Mouse (Mus musculus) granulocyte monocyte progenitor cell, adult 5-6 weeks (primary cell): ENCODE results near the gene Adamts7. TPM values are rescaled to one million over a fixed set of nuclear protein-coding genes. Genes with fewer than 3 reads are reported as not detected.

Experiments
- ATAC-seq: replicated peaks from 2 replicates; pipeline ENCODE4 v1.8.0; 2016; ENCODE audit warnings: mild to moderate bottlenecking, moderate TSS enrichment, inconsistent platforms; ENCODE audit not compliant: poor library complexity, severe bottlenecking
- total RNA-seq, 2 experiments: library from RNA; stranded (forward) in 1 of 2; stranded (reverse) in 1 of 2; fragments of 200-712, 200-1000 nt in 1 of 2; fragments of >200 nt in 1 of 2; fragmentation: Nextera tagmentation in 1 of 2; gene quantifications; 2 replicates each; pipeline ENCODE4 v1.2.3; 2014 to 2017

The Adamts7 gene
- total RNA-seq, 2 experiments from 2014 or later, result 0.21 to 2.4 TPM

DNA sequence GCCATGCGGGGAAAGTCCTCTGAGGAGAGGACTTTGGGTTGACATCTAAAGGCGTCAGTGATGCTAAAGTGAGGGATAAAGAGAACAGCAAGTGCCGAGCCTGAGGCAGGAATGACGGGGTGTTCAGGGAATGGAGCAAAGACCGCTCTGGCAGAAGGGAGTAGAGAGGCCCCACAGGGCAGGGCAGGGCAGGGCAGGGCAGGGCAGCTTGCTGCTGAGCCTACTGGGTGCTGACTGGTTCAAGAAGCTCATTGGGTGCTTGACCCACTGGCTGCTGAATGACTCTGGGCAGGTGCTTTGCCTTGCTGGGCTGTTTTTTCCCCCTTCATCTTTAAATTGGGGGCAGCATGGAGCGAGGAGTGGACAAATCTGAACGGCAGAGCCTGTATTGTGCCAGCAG, 33.4 kb downstream of the Adamts7 start:
- no peak for ATAC-seq

DNA sequence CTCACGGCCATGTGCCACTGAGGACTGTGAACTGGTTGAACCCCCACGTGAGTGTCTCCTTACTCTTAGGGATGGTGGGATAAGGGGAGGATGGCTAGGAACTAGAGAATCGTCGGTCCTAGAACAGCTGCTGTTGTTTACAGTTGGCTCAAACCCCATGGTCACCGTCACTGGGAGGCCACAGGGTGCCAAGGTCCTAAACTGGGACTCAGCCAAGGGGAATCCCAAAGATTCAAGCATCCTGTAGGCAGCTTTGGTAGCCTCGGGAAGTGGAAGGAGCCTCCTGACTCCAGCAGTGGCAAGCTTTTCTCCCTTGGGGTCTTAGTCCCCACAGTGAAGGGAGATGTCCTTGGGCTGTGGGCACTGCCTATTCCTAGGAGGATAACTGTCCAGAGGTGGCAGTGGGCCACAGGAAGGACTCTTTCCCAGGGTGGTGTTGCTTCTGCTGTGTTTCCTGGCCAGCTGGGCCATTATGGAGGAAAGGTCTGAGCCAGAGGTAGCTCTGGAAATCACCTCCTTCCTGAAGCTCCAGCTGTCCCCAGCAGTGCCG, 34.3 kb downstream of the Adamts7 start:
- no peak for ATAC-seq

DNA sequence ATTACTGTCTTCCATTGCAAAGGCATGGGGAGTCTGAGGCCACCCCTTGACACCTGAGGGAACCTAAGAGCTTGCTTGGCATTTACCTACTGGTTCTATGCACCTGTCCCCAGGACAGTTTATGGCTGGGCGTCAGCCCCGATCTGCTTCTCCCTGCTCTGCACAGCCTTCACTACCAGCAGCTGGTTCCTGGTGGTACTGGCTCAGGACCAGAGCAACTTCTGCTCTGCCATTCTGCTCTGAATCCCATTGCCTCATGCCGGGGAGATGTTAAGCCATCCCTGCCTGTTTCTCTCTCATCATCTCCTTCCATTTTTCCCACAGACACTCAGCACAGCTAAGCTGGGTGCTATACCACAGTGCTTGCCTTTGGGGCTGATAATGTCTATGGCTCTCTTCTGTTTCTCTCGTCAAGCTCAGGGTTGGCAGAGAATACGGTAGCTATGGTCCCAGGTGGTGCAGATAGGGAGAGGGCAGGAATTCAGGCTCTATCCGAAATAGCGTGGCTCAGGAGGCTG, 35.1 kb downstream of the Adamts7 start:
- ATAC-seq, result peak; percentile 20; the same call in 1 of the 2 replicates

DNA sequence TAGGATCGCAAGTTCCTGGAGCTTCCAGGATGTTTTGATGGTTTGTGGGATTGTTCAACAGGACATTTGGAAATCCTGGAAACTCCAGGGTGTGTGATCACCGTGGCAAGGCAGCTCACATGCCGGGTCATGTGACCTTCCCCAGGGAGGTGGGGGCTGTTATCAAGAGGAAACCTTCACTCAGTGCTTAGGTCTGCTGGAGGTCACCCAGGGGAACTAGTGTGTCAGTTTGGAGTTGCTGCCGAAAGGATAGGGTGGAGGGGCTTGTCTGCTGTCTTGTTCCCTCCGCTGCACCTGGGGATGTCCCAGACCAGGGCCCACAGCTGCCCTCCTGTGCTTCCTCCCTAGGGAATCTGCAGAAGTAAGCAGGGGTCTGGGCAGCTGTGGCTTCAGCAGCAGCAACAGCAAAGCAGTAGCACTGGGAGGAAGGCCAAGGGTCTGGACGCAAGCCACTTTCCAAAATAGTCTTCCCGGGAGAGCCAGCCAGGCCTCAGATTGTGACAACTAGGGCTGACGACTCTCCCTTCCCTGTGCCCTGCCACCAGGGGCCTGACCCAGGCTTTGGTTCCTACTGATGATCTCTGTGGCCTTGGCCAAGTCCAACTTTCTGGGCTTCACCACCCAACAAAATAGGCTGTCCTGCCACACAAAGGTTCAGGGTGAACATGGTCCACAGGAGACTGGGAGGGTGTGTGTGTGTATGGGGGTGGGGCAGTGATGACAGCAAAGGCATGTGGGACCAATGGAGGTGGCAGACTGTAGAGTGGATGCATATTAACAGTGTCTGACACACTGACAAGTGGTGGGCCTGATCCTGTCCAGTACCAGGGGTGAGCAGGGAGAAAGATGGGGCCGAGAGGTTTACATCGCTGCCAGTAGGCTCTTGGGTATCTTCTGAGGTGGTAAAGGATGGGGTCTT, 35.9 kb downstream of the Adamts7 start:
- peak; percentile 23 for ATAC-seq

DNA sequence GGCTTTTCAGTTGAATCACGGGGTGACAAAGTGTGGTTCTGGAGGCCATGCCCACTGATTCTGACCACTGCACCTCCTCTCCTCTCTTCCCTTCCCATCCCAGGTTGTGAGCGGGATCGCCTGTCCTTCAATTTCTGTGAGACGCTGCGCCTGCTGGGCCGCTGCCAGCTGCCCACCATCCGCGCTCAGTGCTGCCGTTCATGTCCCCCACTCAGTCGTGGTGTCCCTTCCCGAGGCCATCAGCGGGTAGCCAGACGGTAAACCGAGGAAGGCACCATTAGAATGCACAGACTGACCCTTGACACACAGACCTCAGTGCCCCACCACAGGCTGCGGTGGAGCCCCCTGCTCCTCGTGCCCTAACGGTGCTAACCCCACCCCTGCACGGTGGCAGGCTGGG, 36.7 kb downstream of the Adamts7 start:
- ATAC-seq, result no peak

DNA sequence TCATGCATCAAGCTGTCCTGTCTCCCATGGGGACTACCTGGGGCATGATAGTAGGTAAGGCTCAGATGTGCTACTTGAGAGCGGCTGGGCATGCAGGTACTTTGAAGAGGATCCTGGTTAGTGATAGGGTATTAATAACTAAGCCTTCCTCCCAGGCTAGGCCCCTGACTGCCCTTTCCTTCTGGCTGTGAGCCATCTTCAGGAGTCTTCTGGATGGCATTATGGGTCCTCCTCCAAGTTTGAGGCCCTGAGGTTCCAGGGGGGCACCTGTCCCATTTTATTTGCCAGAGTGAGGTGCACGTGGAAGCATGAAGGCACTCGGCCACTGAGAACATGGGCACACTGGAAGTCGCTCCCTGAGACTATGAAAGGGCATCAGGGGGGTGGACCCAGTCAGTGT, 37.6 kb downstream of the Adamts7 start:
- no peak for ATAC-seq

DNA sequence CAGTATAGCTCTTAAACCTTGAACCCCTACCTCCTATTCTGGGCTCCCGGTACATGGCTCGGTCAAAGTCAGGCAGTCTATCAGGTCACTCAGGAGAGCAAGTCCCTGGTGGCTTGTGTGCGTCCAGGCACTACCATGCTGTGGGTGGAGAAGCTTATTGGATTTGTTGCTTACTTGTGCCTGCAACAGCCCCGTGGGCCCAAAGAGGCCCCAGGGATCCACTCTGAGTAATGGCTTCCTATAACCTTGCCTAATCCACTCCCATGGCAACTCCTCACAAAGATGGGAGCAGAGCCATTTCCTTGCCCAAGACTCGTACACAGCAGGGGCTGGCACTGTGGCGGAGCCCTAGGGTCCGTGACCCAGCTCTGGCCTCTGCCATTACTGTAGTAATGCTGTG, 38.2 kb downstream of the Adamts7 start:
- ATAC-seq, result no peak

DNA sequence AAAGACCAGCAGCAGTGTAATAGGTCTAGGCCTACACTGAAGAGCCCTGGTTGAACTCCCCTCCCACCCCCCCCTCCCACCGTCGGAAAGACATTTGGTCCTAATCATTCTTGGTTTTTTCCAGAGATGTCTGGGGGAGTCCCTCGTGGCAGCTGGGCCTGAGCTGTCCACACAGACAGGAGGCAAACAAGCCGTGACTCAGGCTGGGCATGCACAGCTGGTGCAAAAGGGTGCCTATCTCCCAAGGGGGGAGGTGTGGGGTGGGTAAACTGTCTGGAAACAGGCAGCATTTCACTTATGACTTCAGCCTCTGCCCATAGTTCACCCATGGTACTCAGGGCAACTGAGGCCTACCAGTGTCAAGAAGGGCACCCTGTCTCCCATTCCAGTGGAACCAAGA, 38.7 kb downstream of the Adamts7 start:
- no peak for ATAC-seq

DNA sequence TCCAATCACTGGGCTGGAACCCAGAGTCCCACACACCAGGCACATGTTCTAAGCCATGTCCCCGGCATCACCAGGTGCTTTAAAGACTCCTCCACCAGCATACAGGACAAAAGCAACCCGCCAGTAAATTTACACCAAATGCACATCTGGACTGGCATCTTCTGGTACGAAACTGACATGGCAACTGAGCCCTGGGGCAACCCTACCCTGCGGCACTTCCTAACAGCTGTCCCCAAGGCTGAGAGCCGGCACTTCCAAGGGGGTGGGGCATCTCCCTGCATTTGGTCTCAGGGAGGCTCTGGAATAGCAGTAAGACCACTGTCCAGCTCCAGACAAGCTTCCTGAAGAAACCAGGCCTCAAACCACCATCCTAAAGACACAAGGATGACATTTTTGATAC, 40.4 kb downstream of the Adamts7 start:
- ATAC-seq, result no peak

DNA sequence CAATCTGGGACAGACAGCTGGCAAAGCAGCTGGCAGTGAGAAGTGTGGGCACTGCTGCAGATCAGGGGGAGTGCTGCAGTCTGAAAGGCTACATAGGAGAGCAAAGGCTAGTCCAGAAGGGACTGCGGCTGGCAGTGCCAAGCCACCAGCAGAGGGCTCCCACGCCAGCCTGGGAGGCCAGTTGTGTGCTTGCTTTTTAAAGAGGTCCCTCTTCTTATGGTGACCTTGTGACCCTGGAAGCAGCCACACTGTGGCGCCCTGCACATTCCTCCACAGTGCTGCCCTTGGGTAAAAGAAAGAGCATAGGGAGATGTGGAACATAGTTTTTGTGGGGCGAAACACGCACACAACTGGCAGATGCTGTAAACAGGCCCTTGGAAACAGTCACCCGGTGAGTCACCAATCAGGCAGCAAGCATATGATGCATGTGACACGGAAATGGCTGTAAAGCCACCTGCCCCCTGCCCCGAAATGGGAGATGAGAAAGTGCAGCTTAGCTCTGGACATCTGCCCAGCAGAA, 41.6 kb downstream of the Adamts7 start:
- ATAC-seq, result no peak

DNA sequence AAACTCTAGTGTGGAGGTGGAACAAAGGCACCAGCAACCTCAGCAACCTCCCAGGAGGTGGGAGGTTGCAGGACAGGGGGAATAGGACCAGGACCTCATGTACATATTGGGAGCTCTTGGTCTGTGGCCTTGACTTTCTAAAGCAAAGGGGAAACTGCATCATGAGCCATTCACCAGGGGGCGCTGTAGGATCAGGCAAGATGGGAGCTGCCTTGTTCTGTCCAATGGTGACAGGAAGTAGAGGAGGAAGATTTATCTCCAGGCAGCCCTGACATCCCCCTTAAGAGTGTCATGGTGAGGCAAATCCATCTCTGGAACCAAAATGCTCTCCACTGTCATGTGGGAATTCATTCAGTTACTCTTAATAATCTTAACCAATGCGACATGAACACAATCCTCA, 43.6 kb downstream of the Adamts7 start:
- peak; percentile 53 for ATAC-seq

DNA sequence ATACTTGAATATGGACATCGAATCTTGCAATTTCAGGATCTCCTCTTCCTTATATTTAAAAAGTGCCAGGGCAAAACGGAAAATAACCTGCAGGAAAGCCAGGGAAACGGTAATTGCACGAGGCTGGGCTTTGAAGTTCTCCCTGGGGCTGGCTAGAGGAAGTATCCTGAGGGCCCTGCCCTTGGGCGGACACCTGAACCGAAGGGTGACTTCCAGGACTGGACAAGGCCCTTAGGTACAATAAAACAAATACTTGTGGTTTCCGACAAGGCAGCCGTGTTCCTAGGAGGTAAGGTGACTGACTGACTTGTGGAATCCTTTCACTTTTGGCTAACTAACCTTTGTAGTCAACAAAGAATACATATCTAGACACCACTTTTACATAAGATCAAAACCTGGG, 44.9 kb downstream of the Adamts7 start:
- ATAC-seq, result no peak

DNA sequence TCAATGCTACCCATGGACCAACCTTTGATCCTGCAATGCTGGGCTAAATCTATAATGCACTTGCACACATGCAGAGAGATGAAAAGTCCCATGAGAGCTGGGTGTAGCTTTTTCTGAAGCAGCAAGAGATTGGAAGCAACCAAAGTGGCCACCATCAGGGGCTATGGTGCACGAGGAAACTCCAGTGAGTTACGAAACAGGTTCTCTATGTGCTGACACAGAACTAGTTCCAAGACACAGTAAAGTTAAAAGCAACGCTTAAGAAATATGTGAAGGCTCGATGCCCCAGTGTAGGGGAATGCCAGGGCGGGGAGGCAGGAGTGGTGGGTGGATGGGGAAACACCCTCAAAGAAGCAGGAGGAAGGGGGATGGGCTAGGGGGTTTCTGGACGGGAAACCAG, 45.8 kb downstream of the Adamts7 start:
- no peak for ATAC-seq

DNA sequence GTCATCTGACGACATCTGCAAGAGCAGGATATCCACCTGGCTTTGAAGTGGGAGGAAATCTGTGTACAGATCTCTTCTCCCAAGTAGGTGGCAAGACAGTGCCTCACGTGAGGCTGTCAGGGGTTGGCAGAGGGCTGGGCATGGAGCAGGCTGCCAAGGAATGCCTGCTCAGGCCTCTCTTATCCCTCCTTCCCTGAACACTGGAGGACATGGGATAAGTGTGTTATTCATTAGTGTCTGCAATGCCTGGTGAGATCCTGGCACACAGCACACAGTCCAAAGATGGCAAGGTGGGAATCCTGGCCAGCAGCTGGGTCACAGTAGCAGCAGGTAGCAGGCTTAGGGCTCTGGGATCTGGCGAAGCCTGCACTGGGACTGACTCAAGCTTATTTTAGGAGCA, 50.3 kb downstream of the Adamts7 start:
- no peak for ATAC-seq

DNA sequence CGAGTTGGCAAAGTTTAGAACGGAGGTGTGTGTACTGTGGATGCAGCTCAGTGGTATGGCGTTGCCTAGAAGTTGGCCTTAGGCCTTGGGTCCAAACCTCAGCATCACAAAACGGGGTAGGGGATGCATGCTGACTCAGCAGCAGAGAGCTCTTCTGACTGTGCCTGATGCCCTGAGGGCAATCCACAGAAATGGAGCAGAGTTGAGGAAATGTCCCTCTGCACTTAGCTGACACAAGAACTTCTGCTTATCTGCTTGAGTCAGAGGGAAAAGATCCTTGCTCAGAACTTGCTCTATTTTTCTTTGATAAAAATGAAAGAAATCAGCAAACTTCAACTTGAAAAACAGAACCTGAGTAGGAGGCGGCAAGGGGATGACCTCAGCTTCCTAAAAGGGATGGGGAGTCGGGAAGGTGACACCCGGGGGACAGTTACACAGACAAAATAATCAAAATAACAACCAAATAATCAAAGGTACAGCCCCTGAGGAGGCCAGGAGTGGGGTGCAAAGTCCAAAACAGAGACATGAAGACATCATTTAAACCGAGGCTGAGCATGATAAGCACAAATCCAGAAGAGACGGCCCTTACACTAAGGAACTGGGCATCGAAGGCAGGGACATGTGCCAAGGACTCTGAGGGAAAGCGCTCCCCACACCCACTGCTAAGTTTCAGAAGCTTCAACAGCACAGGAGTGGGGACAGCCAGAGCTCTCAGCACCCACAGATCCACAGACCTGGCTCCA, 53.6 kb downstream of the Adamts7 start:
- ATAC-seq, result no peak

DNA sequence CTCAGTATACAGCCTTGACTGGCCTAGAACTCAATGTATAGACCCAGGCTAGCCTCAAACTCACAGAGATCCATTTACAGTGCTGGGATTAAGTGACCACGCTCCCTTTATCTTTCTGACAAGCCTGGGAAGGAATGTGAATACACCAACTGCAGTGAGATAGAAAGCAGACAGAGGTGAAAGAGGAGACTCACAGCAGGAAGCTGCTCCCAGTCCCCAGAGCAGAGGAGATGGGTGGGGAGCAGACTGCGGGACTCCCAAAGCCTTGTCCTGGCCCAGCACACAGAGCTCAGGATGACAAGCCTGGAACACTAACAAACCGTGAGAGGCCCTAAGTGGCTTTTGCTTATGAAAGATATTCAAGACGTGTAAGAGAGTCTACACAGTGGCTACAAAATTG, 54.6 kb downstream of the Adamts7 start:
- ATAC-seq, result no peak

DNA sequence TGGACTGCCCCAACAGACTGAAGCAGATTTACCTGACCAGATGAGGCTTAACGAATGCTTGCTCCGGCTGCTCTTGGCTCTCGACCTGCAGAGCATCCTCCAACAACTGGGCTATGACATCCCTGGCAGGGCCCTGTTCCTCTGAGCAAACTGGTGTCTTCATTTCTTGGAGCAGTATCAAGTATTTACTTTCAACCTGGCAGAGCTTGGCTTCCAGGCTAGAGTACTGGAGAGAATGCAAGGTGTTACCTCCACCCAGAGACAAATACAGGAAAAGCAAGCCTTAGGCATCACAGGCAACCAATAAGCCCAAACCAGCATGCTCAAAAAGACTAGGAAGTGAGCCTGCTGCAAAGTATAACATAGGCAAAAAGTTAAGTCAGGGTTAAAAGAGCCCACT, 59.4 kb downstream of the Adamts7 start:
- no peak for ATAC-seq

DNA sequence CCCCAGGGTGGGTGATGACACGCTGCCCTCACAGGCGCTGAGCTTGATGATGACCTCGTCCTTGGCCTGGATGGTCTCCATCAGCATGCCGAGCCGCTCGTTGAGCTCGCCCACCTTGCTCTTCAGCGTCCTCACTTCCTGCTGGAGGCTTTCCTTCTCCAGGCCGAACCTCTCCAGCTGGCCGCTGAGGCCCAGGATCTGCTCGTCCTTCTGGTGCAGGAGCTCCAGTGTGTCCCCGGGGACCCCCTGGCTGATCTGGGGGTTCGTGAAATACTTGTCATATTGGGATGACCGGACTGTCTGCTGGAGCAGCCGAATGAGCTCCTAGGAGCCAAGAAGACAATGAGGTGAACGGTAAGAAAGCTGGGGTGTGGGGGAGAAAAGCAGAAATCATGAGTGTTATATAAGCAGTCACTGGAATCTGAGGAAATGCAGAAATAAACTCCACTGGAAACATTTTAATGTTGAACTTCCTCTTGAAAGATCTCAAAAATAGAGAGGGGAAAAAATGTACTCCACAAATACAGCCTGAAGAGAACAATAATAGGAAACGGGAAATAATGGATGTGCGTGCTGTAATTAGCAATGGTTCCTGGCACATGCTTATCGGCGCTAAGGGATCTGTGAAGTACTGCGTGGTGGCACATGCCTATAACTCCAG, 63.3 kb downstream of the Adamts7 start:
- ATAC-seq, result peak; percentile 35

DNA sequence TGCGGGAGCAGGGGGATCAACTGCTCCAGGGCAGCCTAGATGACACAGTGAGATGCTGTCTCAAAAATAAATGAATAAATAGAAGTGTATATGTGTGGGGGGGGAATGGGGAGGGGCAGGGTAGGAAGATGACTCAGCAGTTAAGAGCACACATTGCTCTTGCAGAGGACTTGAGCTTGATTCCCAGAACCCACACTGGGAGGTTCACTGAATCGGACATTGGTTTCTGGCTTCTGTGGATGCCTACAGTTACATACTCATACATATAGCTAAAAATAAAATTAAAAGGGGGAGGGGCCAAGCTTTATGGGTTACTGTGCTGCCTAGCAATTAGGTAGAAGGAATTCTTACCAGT, 63.9 kb downstream of the Adamts7 start:
- ATAC-seq, result no peak

DNA sequence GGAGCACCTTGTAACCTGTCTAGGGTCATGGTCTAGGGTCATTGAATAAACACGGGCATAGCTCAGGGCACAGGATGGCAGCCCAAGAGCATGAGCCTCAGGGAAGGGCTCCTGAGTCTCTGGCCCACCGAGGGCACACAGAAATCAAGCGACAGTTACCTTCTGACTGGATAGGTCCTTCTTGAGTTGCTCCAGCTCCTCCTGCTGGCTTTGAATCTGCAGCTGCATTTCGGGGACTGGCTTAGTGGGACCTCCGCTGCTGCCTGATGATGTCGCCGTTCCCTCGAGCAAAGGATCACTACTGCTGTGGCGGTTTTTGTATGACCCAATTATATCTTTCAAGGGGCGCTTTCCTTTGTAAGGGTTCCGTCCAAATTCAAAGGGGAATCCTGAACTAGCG, 64.3 kb downstream of the Adamts7 start:
- ATAC-seq, result peak; percentile 31; the same call in 1 of the 2 replicates
